Mouse (Mus musculus) NIH3T3 (cell line): ENCODE data around the gene Ifi35.
"Not testable (repeated sequence)": the region's sequence is repeated elsewhere in the genome, so short reads cannot be mapped to it uniquely, and the experiment has no call there.

Experiments used
- DNase-seq: peaks from one replicate; pipeline ENCODE4 v3.0.0-alpha.2; 2012; ENCODE audit warnings: low read depth

The Ifi35 gene

GRCm38 (mm10) chr11:101447786-101448185 lies 421 bp upstream of the Ifi35 start:
- DNase-seq: no peak

GRCm38 (mm10) chr11:101448899-101449298 lies 692 bp downstream of the Ifi35 start:
- peak; percentile 37 for DNase-seq

- DNase-seq: not testable (repeated sequence)
Observed at GRCm38 (mm10) chr11:101449596-101449995, 1.4 kb downstream of the Ifi35 start.

- DNase-seq: peak; percentile 61
Observed at GRCm38 (mm10) chr11:101450394-101450793, 2.2 kb downstream of the Ifi35 start.

GRCm38 (mm10) chr11:101451536-101451935 lies 3.3 kb downstream of the Ifi35 start:
- peak; percentile 67 for DNase-seq

GRCm38 (mm10) chr11:101452093-101452774 lies 4.0 kb downstream of the Ifi35 start:
- DNase-seq: no peak

GRCm38 (mm10) chr11:101454702-101455101 lies 6.5 kb downstream of the Ifi35 start:
- peak; percentile 62 for DNase-seq

- DNase-seq: no peak
Observed at GRCm38 (mm10) chr11:101455627-101456026, 7.4 kb downstream of the Ifi35 start.

GRCm38 (mm10) chr11:101457631-101458030 lies 9.4 kb downstream of the Ifi35 start:
- no peak for DNase-seq

- DNase-seq: no peak
Observed at GRCm38 (mm10) chr11:101458217-101458616, 10.0 kb downstream of the Ifi35 start.

- no peak for DNase-seq
Observed at GRCm38 (mm10) chr11:101459716-101460115, 11.5 kb downstream of the Ifi35 start.

- DNase-seq: no peak
Observed at GRCm38 (mm10) chr11:101460321-101460720, 12.1 kb downstream of the Ifi35 start.

- no peak for DNase-seq
Observed at GRCm38 (mm10) chr11:101462141-101462540, 13.9 kb downstream of the Ifi35 start.

GRCm38 (mm10) chr11:101462583-101463440 lies 14.6 kb downstream of the Ifi35 start:
- no peak for DNase-seq

- DNase-seq: peak; percentile 55
Observed at GRCm38 (mm10) chr11:101464211-101465100, 16.2 kb downstream of the Ifi35 start, which contains the start of gene Rnd2. TSS of gene Rnd2 (plus strand) at chr11:101464999.

- DNase-seq: peak; percentile 94
Observed at GRCm38 (mm10) chr11:101465101-101465868, 17.1 kb downstream of the Ifi35 start.

- DNase-seq: peak; percentile 86
Observed at GRCm38 (mm10) chr11:101465869-101466551, 17.8 kb downstream of the Ifi35 start, which contains the start of gene Vat1. TSS of gene Vat1 (minus strand) at chr11:101466230.

GRCm38 (mm10) chr11:101466552-101466950 lies 18.3 kb downstream of the Ifi35 start:
- not testable (repeated sequence) for DNase-seq

GRCm38 (mm10) chr11:101467477-101468262 lies 19.5 kb downstream of the Ifi35 start:
- peak; percentile 89 for DNase-seq

GRCm38 (mm10) chr11:101468263-101468688 lies 20.1 kb downstream of the Ifi35 start:
- DNase-seq: peak; percentile 33
